Mouse (Mus musculus): ENCODE measurements around the gene Bcl2a1d. TPM values are rescaled to one million over a fixed set of nuclear protein-coding genes. Genes with fewer than 3 reads are reported as not detected.
"Not testable (repeated sequence)": the region's sequence is repeated elsewhere in the genome, so short reads cannot be mapped to it uniquely, and the experiment has no call there.

Gene Bcl2a1d
- not detected for polyA plus RNA-seq (2012; fragmentation: generic; extraction: Trizol)

DNA sequence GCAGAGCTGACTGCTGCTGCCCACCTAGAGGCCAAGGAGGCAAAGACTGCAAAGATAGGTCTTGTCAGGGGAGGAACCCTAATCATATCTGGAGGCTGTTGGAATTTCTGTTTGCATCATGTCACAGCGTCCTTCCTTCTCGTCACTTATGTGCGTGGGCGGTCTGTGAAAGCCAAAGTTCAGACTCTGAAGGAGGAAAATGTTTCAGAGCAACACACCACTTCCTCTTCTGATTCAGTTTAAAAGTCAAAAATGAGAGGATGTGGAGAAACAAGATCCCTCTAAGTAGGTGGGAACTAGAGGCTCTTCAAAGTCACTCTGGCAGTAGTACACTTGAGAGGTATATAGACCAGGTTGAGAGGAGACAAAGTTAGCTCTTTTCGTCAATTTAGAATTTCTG lies at the start of gene Bcl2a1d:
Gene Bcl2a1d (minus strand): TSS at position 187 of the 400 bp plus-strand sequence.
- not testable (repeated sequence) for H3K4me2 ChIP-seq (ENCODE audit: low read depth); H3K36me3 ChIP-seq (ENCODE audit: control insufficient read depth, insufficient read depth); H3ac ChIP-seq (ENCODE audit: control insufficient read depth, insufficient read length); H3K79me2 ChIP-seq (ENCODE audit: control insufficient read depth, insufficient read depth); H3K27me3 ChIP-seq (ENCODE audit: control insufficient read depth, insufficient read depth, insufficient read length); H3K4me3 ChIP-seq

DNA sequence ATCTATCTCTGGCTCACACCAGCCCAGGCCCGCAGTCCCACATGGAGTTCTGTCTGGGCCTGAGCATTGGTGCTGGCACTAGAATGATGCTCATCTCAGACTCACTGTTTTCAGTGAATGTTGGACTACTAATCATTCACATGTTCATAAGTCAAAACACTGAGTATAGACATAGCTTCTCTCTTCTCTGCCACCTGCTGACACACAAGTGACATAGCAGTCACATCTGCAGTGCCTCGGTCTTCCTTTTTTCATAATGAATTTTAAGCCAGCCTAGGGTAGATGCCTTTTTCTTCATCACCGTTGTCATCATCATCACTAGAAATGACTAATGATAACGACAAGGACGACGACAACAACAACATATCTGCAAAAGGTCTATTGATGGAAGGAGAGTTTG lies 38.5 kb upstream of the Bcl2a1d start:
- not testable (repeated sequence) for H3K4me3 ChIP-seq

DNA sequence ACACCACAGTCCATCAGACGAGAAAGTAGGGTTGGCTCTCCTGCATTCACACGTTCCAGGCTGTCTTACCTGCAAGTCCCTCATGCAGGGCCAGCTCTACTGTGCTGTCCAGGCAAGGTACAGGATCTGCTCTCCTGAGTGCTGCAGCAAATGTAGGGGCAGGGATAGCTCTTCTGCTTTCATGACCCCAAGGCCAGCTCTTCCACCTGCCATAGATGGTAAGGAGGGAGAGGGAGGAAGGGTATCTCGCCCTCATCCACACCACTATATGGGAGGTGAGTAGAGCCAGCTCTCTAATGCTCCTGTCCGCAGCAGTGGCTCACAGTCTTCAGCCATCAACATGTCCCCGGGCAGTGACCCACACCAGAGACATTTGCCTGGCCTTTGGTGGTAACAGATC lies 37.8 kb upstream of the Bcl2a1d start:
- H3K4me2 ChIP-seq (ENCODE audit: low read depth); H3K27me3 ChIP-seq (ENCODE audit: control insufficient read depth, insufficient read depth, insufficient read length); H3K79me2 ChIP-seq (ENCODE audit: control insufficient read depth, insufficient read depth); H3ac ChIP-seq (ENCODE audit: control insufficient read depth, insufficient read length); H3K36me3 ChIP-seq (ENCODE audit: control insufficient read depth, insufficient read depth); H3K4me3 ChIP-seq: not testable (repeated sequence)

More for the DNA sequence above, 38.5 kb upstream of the Bcl2a1d start:
- H3ac ChIP-seq (ENCODE audit: control insufficient read depth, insufficient read length); H3K27me3 ChIP-seq (ENCODE audit: control insufficient read depth, insufficient read depth, insufficient read length); H3K79me2 ChIP-seq (ENCODE audit: control insufficient read depth, insufficient read depth); H3K4me2 ChIP-seq (ENCODE audit: low read depth); H3K36me3 ChIP-seq (ENCODE audit: control insufficient read depth, insufficient read depth): not testable (repeated sequence)

DNA sequence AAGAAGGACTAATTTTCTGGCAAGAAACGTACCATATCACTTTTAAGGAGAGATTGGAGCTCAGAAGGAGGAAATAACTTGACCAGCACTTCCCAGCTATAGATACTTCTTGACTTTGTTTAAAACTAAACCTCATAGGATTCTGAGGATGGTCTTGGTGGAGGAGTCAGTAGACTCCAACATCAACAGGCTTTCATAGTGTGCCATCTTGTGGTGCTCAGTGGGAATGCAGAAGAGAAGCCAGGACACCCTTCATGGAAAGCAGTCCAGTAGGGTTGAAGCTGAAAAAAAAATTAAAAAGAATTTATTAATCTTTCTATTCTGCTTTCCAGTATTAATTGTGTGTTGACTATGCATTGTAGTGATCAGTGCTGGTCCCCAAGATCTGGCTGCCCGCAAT lies 15.0 kb upstream of the Bcl2a1d start:
- not testable (repeated sequence) for H3K4me2 ChIP-seq (ENCODE audit: low read depth); H3K79me2 ChIP-seq (ENCODE audit: control insufficient read depth, insufficient read depth); H3K4me3 ChIP-seq; H3K27me3 ChIP-seq (ENCODE audit: control insufficient read depth, insufficient read depth, insufficient read length); H3K36me3 ChIP-seq (ENCODE audit: control insufficient read depth, insufficient read depth); H3ac ChIP-seq (ENCODE audit: control insufficient read depth, insufficient read length)

DNA sequence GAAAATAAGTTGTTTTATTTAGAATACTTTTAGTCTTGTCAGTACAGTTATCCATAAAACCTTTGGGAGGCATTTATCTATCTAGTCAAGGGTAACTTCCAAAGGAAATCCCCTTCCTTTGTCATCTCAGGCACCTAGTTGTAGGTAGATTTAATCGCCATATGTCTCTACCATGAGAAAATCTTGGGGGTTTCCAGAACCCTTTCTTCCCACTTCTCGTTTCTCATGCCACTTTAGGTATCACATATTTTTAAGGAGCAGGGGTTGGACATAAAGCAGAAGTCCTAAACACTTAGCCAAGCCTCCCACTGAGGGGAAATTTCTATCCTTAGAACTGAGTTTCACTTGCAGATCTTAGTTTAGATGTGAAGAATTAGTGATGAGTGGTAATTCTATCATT lies 14.3 kb upstream of the Bcl2a1d start:
- H3K4me2 ChIP-seq (ENCODE audit: low read depth); H3K79me2 ChIP-seq (ENCODE audit: control insufficient read depth, insufficient read depth); H3ac ChIP-seq (ENCODE audit: control insufficient read depth, insufficient read length); H3K27me3 ChIP-seq (ENCODE audit: control insufficient read depth, insufficient read depth, insufficient read length); H3K36me3 ChIP-seq (ENCODE audit: control insufficient read depth, insufficient read depth); H3K4me3 ChIP-seq: not testable (repeated sequence)

DNA sequence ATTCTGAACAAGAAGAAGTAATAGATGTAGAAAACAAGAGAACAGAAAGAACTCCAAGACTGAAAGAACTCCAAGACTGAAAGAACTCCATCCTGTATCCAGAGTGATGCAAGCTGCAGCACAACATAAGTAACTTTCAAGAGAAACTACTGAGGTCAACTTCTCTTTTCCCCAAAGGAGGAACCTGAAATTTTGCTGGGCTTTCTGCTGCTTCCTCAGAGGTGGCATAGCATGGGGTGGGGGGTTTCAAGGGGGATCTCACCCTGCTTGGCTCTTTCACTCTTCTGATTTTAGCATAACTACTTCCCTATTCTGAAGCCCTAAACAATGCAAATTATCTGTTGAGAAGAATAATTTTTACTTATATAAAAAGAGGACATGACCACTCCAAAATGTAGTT lies 3.6 kb upstream of the Bcl2a1d start:
- not testable (repeated sequence) for H3K27me3 ChIP-seq (ENCODE audit: control insufficient read depth, insufficient read depth, insufficient read length); H3ac ChIP-seq (ENCODE audit: control insufficient read depth, insufficient read length); H3K4me2 ChIP-seq (ENCODE audit: low read depth); H3K4me3 ChIP-seq; H3K36me3 ChIP-seq (ENCODE audit: control insufficient read depth, insufficient read depth); H3K79me2 ChIP-seq (ENCODE audit: control insufficient read depth, insufficient read depth)

DNA sequence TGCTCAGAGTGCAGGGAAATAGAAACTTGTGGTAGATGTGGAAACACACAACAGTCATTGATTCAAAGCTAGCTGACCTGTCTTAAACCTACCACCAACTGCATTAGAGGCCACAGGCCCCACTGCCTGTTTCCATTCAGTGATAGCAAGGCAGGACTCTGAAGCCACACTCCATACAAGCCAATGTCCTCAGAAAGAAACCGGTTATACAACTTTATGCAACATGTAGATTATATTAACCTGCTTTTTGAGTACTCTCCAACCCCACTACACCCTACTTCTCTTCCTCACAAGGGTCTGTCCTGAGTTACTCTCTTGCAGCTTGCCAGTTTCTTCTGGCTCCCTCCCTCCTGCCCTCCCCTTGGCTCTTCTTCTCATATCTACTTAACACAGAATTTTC lies 1.5 kb upstream of the Bcl2a1d start:
- H3K27me3 ChIP-seq (ENCODE audit: control insufficient read depth, insufficient read depth, insufficient read length); H3K4me2 ChIP-seq (ENCODE audit: low read depth): not testable (repeated sequence)

DNA sequence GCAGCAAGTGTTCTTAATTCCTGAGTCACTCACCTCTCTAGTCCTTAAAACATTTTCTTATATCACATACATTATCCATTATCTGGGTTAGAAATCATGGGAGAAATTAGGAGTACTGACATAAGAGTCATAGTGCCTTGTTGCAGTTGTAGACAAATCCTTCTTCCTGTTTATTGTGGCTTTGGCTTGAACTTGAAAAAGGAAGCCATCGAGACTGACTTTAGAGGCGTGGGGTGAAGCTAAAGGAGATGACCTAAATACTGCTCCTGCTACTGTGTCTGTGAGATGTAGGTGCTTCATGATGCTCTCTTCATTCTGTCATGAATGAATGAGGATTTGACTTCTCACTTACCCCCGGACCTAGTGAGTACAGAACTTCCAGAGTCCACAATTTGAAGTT lies 620 bp upstream of the Bcl2a1d start:
- not testable (repeated sequence) for H3K36me3 ChIP-seq (ENCODE audit: control insufficient read depth, insufficient read depth); H3K27me3 ChIP-seq (ENCODE audit: control insufficient read depth, insufficient read depth, insufficient read length); H3K79me2 ChIP-seq (ENCODE audit: control insufficient read depth, insufficient read depth); H3K4me2 ChIP-seq (ENCODE audit: low read depth); H3K4me3 ChIP-seq; H3ac ChIP-seq (ENCODE audit: control insufficient read depth, insufficient read length)

More for the DNA sequence above, 1.5 kb upstream of the Bcl2a1d start:
- H3K36me3 ChIP-seq (ENCODE audit: control insufficient read depth, insufficient read depth); H3ac ChIP-seq (ENCODE audit: control insufficient read depth, insufficient read length); H3K79me2 ChIP-seq (ENCODE audit: control insufficient read depth, insufficient read depth); H3K4me3 ChIP-seq: not testable (repeated sequence)

DNA sequence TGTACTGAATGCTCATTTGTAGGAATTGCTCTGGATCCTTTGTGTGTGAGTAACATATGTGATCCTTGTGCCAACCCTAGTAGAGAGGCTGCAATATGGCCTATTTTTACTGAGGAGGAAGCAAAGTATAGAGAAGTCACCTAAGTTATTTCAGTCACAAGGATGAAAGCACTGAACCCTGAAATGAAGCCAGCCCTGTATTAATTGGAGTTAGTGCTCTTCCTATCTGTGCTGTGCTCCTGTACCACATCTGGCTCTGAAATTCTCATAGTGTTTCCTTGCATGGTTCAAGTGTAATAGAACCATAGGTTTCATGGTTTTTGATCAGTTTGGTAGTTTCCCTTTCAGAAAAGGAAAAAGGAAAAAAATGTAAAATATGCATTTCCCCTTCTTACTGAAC lies 3.4 kb downstream of the Bcl2a1d start:
- H3K27me3 ChIP-seq (ENCODE audit: control insufficient read depth, insufficient read depth, insufficient read length); H3ac ChIP-seq (ENCODE audit: control insufficient read depth, insufficient read length); H3K4me3 ChIP-seq; H3K79me2 ChIP-seq (ENCODE audit: control insufficient read depth, insufficient read depth); H3K4me2 ChIP-seq (ENCODE audit: low read depth); H3K36me3 ChIP-seq (ENCODE audit: control insufficient read depth, insufficient read depth): not testable (repeated sequence)

DNA sequence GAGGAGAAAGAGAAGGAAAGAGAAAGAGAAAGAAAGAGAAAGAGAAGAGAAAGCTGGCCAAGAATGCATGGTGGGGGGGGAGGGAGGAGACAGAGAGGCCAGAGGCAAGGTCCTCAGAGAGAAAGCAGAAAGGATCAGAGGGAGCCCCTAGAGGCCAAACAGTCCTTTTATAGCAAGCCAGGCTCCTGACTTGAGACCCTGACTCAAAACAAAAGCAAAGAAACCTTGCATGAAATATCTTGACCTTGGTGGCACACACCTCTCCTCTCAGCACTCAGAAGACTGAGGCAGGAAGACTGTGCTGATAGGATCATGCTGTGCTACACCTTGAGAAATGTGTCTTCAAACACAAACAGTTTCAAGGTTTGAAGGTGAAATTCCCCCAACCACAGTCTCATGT lies 10.1 kb downstream of the Bcl2a1d start:
- not testable (repeated sequence) for H3K4me3 ChIP-seq; H3K4me2 ChIP-seq (ENCODE audit: low read depth); H3K79me2 ChIP-seq (ENCODE audit: control insufficient read depth, insufficient read depth); H3K36me3 ChIP-seq (ENCODE audit: control insufficient read depth, insufficient read depth); H3ac ChIP-seq (ENCODE audit: control insufficient read depth, insufficient read length); H3K27me3 ChIP-seq (ENCODE audit: control insufficient read depth, insufficient read depth, insufficient read length)

DNA sequence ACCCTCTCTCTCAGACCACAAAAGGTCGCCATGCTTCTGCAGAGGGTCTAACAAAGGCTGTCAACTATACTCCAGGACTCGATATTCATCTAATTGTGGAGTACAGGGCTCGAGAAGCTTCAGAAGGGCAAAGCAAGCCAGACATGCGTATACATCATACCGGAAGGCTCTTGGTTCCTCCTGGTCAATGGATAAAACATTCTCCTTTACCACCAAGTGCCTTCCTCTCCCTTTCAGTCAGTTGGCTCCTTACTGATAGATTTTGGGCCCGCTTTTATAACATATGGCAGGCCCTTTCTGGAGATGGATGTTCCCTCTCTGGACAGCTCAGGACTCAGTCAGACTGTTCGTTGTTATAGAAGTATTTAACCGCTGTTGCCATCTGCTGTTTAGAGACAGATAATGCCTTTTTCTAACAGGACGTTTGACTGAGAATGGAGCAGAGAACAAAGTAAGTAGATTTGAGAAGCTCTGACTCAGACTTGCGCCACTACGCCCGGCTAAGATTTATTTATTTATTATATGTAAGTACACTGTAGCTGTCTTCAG lies 11.7 kb downstream of the Bcl2a1d start, which contains the start of gene Mthfsl:
Gene Mthfsl (minus strand): TSS at position 308 of the 549 bp plus-strand sequence.
- Histone ChIP-seq H3K4me2 (ENCODE audit: low read depth) (peak within 1 kb of the TSS; percentile 88), H3K4me3 (peak within 1 kb of the TSS; percentile 33)
- not testable (repeated sequence) for H3K79me2 ChIP-seq (ENCODE audit: control insufficient read depth, insufficient read depth); H3ac ChIP-seq (ENCODE audit: control insufficient read depth, insufficient read length); H3K27me3 ChIP-seq (ENCODE audit: control insufficient read depth, insufficient read depth, insufficient read length); H3K36me3 ChIP-seq (ENCODE audit: control insufficient read depth, insufficient read depth)

DNA sequence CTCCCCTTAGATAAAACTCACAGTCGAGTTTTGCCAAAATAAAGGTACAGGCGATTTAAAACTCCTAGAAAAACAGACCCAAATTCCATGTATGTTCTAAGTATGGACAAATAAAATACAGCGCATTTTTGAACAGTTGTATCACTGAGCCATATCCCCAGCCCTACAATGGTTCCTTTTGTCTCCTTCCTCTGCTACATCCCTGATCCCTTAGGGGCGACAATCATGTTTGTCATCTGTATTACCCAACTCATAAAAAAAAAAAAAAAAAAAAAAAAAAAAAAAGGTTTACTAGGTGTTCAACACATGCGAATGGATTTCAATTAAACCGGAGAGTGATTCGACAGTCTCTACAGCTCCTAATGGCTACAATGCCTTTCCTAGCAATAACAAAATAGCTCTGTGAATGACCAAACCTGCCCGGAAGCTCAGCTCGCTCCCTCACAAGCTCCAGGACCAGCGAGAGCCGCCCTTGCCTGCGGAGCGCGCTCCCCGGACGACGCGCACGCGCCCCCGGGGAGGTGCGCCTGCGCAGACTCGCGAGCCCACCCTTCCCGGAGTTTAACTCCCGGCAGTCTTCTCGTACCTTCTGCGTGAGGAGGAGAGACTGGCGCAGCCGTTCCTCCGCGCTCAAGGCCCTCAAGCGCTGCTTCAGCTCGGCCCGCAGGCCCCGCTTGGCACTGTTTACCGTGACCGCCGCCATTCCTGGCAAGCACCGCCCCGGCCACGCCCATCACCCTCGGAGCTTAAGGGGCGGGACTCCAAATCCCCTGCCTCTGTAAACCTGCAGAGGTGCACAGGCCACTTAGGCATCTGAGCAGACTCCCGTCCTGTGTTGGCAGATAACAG lies 12.4 kb downstream of the Bcl2a1d start:
- not testable (repeated sequence) for H3K36me3 ChIP-seq (ENCODE audit: control insufficient read depth, insufficient read depth); H3ac ChIP-seq (ENCODE audit: control insufficient read depth, insufficient read length); H3K79me2 ChIP-seq (ENCODE audit: control insufficient read depth, insufficient read depth); H3K27me3 ChIP-seq (ENCODE audit: control insufficient read depth, insufficient read depth, insufficient read length)
- Histone ChIP-seq H3K4me2 (ENCODE audit: low read depth) (peak overlapping the region; percentile 88), H3K4me3 (peak overlapping the region; percentile 33)

DNA sequence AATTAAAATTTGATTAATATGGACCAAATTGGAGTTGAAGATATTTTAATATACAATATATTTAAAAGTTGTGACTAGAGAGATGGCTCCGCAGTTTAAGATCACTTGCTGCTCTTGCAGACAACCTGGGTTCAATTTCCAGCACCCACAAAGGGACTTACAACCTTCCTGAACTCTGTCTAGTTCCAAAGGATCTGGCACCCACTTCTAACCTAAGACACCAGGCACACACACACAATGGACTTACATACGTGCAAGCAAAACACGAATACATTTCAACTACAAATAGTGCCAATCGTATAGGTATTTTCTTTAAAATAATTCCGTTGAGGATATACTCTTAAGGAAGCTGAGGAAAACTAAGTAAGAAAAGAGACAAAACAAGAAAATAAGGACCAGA lies 13.1 kb downstream of the Bcl2a1d start:
- H3K36me3 ChIP-seq (ENCODE audit: control insufficient read depth, insufficient read depth); H3K79me2 ChIP-seq (ENCODE audit: control insufficient read depth, insufficient read depth); H3ac ChIP-seq (ENCODE audit: control insufficient read depth, insufficient read length); H3K27me3 ChIP-seq (ENCODE audit: control insufficient read depth, insufficient read depth, insufficient read length): not testable (repeated sequence)
- peak overlapping the region; percentile 88 for H3K4me2 ChIP-seq (ENCODE audit: low read depth)
- H3K4me3 ChIP-seq, result peak overlapping the region; percentile 33

All from myocyte (in vitro differentiated cells).